Mouse (Mus musculus): Measurements from ENCODE around the gene Cyp1a2. TPM values are rescaled to one million over a fixed set of nuclear protein-coding genes. Genes with fewer than 3 reads are reported as not detected.

Cyp1a2 gene
- polyA plus RNA-seq, 1 experiment from 2014 or later: not detected

GRCm38 (mm10) chr9:57643856-57644180, 39.7 kb downstream of the Cyp1a2 start:
- peak overlapping the region; percentile 92 for H3K4me2 ChIP-seq
- WGBS: 25% methylated on average over 7 of the region's 7 CpGs
- H3K4me1 ChIP-seq: peaks cover 65% of the 10 kb centered on the region
- no peak for ATAC-seq (replicated peaks; ENCODE audit: low FRiP score)
- H3K4me3 ChIP-seq (replicated peaks): peak overlapping the region; percentile 95
- H3K27me3 ChIP-seq: no peaks in the 10 kb centered on the region
- peak overlapping the region; percentile 100 for H3K9ac ChIP-seq
- H3K36me3 ChIP-seq: peaks cover 9% of the 10 kb centered on the region
- peak overlapping the region; percentile 64 for H3K27ac ChIP-seq
- no peaks in the 10 kb centered on the region for H3K9me3 ChIP-seq (replicated peaks)

GRCm38 (mm10) chr9:57643169-57643855, 40.2 kb downstream of the Cyp1a2 start:
- Histone ChIP-seq H3K4me2 (peak overlapping the region; percentile 92), H3K27ac (peak overlapping the region; percentile 64), H3K36me3 (peaks cover 9% of the 10 kb centered on the region), H3K27me3 (no peaks in the 10 kb centered on the region), H3K4me3 (replicated peaks) (peak overlapping the region; percentile 95), H3K4me1 (peaks cover 70% of the 10 kb centered on the region), H3K9ac (peak overlapping the region; percentile 100), H3K9me3 (replicated peaks) (no peaks in the 10 kb centered on the region)
- WGBS: 59% methylated on average over 9 of the region's 9 CpGs
- no peak for ATAC-seq (replicated peaks; ENCODE audit: low FRiP score)

DNA sequence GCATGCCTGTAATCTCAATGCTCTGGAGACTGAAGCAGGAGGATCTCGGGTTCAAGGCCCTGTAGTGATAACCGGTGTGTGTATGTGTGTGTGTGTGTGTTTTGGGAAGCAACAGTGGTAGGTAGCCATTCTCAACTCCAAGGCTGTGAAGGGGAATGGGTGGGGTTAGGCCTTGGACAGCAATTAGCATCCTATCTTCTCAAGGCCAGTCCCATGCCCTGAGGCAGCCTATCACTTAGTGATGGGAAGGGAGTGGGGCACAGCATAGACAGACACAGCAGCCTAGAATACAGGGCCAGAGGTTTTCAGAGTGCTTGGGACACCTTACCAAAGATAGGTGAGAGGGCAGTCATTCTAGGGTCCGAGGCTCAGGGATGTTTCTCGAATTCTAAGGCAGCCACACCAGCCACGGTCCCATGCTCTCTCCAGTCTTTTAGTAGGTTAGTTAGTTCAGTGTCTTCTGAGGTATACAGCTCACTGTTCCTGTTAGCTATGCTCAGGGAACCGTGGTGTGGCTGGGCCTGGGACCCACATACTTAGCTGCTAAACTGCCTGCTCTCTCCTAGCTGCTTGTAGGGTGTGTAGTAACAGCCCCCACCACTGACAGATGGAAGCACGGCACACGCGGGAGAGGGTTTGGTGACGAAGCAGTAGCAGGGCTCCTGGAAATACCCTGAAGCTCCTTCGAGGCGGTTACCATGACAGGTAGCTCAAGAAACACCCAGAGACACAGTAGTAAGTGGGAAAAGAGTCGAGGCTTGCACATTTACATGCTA, 41.5 kb downstream of the Cyp1a2 start:
- 82% methylated on average over 13 of the region's 13 CpGs for WGBS
- Histone ChIP-seq H3K9ac (no peak overlapping the region), H3K27ac (peak overlapping the region; percentile 64; the same call in 1 of the 2 replicates)

DNA sequence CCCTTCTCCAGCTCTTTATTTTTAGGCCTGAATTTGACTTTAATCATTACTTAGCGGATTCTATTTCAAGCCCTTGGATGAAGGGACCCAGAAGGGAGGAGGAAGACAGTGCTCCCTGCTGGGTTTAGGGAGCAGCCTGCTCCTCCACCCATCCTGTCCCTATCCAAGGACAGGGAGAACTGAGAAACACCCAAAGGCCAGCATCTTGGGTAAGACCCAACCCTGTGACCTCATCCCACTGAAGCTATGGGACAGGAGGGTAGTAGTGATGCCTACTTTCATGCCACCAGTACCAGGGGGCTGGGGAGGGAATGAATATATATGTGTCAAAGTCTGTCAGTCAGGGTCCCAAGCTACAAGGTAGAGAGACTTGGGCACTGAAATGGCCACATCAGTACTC, 42.5 kb downstream of the Cyp1a2 start:
- Histone ChIP-seq H3K36me3 (peaks cover 9% of the 10 kb centered on the region), H3K4me2 (peak overlapping the region; percentile 44), H3K27me3 (no peaks in the 10 kb centered on the region), H3K9me3 (replicated peaks) (no peaks in the 10 kb centered on the region), H3K4me1 (peaks cover 87% of the 10 kb centered on the region), H3K9ac (0 out of 2 replicates have a peak overlapping the region, but pooled peaks have one; percentile 8), H3K27ac (peak overlapping the region; percentile 90), H3K4me3 (replicated peaks) (no peak overlapping the region; the same call in 1 of the 2 replicates)
- ATAC-seq (replicated peaks; ENCODE audit: low FRiP score): no peak
- 67% methylated on average over 1 of the region's 1 CpGs for WGBS

More for the DNA sequence above, 41.5 kb downstream of the Cyp1a2 start:
- Histone ChIP-seq H3K4me3 (replicated peaks) (no peak overlapping the region), H3K4me1 (peaks cover 81% of the 10 kb centered on the region), H3K9me3 (replicated peaks) (no peaks in the 10 kb centered on the region), H3K36me3 (peaks cover 9% of the 10 kb centered on the region), H3K27me3 (no peaks in the 10 kb centered on the region), H3K4me2 (no peak overlapping the region)
- no peak for ATAC-seq (replicated peaks; ENCODE audit: low FRiP score)

DNA sequence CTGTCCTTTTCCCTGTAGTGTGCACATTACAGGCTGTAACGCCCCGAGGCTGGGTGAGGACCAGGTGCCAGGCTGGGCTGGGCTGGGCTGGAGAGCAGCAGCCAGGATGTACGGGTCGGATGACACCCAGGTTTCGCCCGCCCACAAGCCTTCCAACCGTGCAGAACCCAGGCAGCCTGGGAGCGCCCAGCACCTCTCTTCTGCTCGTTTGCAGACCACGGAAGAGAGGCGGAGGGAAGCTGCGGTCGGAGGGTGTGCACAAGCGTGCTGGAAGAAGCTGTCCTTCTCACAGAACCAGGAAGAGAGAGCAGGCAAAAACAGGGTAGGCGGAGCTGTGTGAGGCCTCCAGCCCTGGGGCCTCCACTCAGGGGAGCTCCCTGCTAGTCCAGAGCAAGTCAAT, 43.1 kb downstream of the Cyp1a2 start:
- peaks cover 9% of the 10 kb centered on the region for H3K36me3 ChIP-seq
- no peaks in the 10 kb centered on the region for H3K9me3 ChIP-seq (replicated peaks)
- H3K4me1 ChIP-seq: peaks cover 83% of the 10 kb centered on the region
- 0 out of 2 replicates have a peak overlapping the region, but pooled peaks have one; percentile 8 for H3K9ac ChIP-seq
- H3K4me3 ChIP-seq (replicated peaks): peak overlapping the region; percentile 9
- H3K27ac ChIP-seq: peak overlapping the region; percentile 90
- H3K27me3 ChIP-seq: no peaks in the 10 kb centered on the region
- peak; percentile 40 for ATAC-seq (replicated peaks; ENCODE audit: low FRiP score)
- peak overlapping the region; percentile 44 for H3K4me2 ChIP-seq
- 4% methylated on average over 15 of the region's 15 CpGs for WGBS

DNA sequence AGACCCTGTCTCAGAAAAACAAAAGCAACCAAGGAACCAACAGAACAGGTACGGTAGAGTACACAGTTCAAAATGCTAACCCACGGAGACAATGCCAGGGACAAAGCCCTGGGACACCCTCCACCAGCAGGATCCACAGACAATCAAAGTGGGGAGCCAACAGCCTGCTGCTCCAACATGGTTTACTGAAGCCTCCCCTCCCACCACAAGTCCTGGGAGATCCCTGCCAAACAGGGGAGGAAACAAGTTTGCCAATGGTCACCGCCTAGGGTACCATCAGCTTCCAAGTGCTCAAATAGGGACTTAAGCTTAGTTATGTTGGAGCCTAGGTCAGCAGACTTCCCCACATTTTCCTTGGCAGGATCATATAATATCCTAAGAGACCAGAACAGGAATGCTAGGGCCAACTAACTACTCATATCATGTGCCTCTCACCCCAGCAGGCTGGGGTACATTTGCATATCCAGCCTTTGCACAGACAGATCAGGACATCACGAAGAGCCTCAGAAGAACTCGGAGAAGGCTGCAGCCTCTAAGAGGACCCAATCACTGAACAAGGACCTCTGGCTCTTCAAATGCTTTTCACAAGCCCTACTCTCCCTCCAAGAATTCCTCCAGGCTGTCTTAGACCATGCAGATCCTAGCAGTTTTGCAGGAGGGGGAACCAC, 43.7 kb downstream of the Cyp1a2 start:
- no peaks in the 10 kb centered on the region for H3K9me3 ChIP-seq (replicated peaks)
- H3K4me3 ChIP-seq (replicated peaks): peak overlapping the region; percentile 9
- peak overlapping the region; percentile 8; the same call in 1 of the 2 replicates for H3K9ac ChIP-seq
- peak overlapping the region; percentile 44 for H3K4me2 ChIP-seq
- H3K27ac ChIP-seq: peak overlapping the region; percentile 90
- WGBS: 71% methylated on average over 5 of the region's 5 CpGs
- no peaks in the 10 kb centered on the region for H3K27me3 ChIP-seq
- peaks cover 83% of the 10 kb centered on the region for H3K4me1 ChIP-seq
- peaks cover 9% of the 10 kb centered on the region for H3K36me3 ChIP-seq
- ATAC-seq (replicated peaks; ENCODE audit: low FRiP score): no peak

DNA sequence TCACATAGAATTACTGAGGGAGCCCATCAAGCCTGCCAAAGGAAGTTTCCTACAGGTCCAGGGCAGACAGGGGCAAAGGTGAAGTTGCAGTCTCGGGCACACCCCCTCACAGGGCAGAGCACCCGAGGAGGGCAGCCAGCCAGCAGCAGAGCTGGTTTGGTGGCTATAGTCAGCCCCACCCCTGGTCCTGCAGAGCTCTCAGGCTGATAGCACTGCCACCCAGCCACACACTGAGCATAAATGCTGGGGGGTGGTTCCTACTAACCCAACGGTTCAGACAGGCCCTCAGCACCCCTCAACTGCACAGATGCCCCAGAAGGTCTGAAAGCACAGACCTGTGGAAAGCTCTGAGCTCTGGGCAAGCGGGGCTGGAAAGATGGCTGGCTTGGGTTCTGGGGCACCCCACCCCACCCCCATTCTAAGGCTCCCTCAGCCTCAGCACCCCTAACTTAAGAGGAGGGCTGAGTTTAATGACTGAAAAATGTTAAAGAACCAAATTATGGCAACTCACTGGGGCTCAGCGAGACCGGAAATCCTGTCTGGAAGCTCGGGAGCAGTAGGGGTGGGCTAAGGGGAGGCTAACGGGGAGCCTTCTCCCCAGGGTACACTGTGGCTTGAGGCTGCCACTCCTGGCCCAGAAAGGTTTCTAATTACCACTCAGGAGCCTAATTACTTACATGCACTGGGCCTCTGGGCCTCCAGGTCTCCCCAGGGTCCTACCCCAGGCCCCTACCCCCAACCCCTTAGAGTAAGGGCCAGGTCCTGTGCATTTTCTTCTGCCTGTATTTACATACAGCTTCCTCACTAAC, 44.6 kb downstream of the Cyp1a2 start:
- H3K27ac ChIP-seq: peak overlapping the region; percentile 90
- peak overlapping the region; percentile 44 for H3K4me2 ChIP-seq
- 19% methylated on average over 8 of the region's 8 CpGs for WGBS
- H3K27me3 ChIP-seq: no peaks in the 10 kb centered on the region
- H3K9ac ChIP-seq: peak overlapping the region; percentile 35
- peaks cover 75% of the 10 kb centered on the region for H3K4me1 ChIP-seq
- H3K4me3 ChIP-seq (replicated peaks): no peak overlapping the region
- peak; percentile 62 for ATAC-seq (replicated peaks; ENCODE audit: low FRiP score)
- no peaks in the 10 kb centered on the region for H3K9me3 ChIP-seq (replicated peaks)
- peaks cover 9% of the 10 kb centered on the region for H3K36me3 ChIP-seq

DNA sequence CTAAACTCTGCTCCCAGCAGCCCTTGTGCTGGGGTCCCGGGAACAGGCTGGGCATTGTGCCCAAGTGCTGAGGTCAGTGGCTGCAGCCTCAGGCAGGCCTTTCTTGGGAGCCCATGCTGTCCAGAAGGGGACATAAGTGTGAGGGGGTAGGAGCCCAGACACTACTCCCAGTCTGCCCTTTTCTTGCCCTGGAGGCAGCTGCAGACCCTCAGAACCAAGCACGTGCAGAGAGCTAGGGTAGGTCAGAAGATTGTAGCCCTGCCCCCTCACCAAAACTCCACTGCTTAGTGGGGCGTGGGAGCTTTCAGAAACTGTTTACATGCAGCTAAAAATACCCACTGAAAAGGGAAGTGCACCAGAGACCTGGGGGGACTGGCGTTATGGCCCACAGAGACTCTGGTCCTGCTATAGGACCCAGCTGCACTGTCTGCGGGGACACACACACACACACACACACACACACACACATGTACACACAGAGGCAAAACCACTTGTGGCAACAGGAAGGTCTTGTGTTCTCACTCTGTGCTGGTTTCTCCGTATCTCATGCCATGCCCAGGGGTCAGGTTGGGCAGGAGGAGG, 45.7 kb downstream of the Cyp1a2 start:
- peaks cover 68% of the 10 kb centered on the region for H3K4me1 ChIP-seq
- H3K9ac ChIP-seq: 0 out of 2 replicates have a peak overlapping the region, but pooled peaks have one; percentile 31
- ATAC-seq (replicated peaks; ENCODE audit: low FRiP score): peak; percentile 55
- peak overlapping the region; percentile 44 for H3K4me2 ChIP-seq
- H3K27me3 ChIP-seq: no peaks in the 10 kb centered on the region
- 13% methylated on average over 6 of the region's 6 CpGs for WGBS
- no peaks in the 10 kb centered on the region for H3K9me3 ChIP-seq (replicated peaks)
- no peak overlapping the region for H3K4me3 ChIP-seq (replicated peaks)
- H3K36me3 ChIP-seq: peaks cover 9% of the 10 kb centered on the region
- peak overlapping the region; percentile 90 for H3K27ac ChIP-seq

- no peak for ATAC-seq (replicated peaks; ENCODE audit: low FRiP score)
- WGBS: 46% methylated on average over 3 of the region's 3 CpGs
- H3K9me3 ChIP-seq (replicated peaks): no peaks in the 10 kb centered on the region
- peak overlapping the region; percentile 90 for H3K27ac ChIP-seq
- H3K27me3 ChIP-seq: no peaks in the 10 kb centered on the region
- H3K36me3 ChIP-seq: peaks cover 9% of the 10 kb centered on the region
- 0 out of 2 replicates have a peak overlapping the region, but pooled peaks have one; percentile 17 for H3K9ac ChIP-seq
- peaks cover 62% of the 10 kb centered on the region for H3K4me1 ChIP-seq
- no peak overlapping the region for H3K4me3 ChIP-seq (replicated peaks)
- H3K4me2 ChIP-seq: peak overlapping the region; percentile 44; the same call in 1 of the 2 replicates
Observed at GRCm38 (mm10) chr9:57637272-57637671, 46.2 kb downstream of the Cyp1a2 start.

GRCm38 (mm10) chr9:57633481-57634024, 50.0 kb downstream of the Cyp1a2 start:
- Histone ChIP-seq H3K4me3 (replicated peaks) (no peak overlapping the region), H3K9ac (no peak overlapping the region), H3K27ac (no peak overlapping the region), H3K4me2 (no peak overlapping the region), H3K4me1 (peaks cover 25% of the 10 kb centered on the region), H3K27me3 (no peaks in the 10 kb centered on the region), H3K36me3 (peaks cover 31% of the 10 kb centered on the region), H3K9me3 (replicated peaks) (no peaks in the 10 kb centered on the region)
- no peak for ATAC-seq (replicated peaks; ENCODE audit: low FRiP score)
- WGBS: 42% methylated on average over 4 of the region's 4 CpGs

Data from kidney, embryonic 15.5 days (tissue).